Mouse (Mus musculus): ENCODE data around the gene Ranbp9. TPM values are rescaled to one million over a fixed set of nuclear protein-coding genes. Genes with fewer than 3 reads are reported as not detected.

Gene Ranbp9
- polyA plus RNA-seq, 1 experiment from 2014 or later = 7.7 TPM

- WGBS = 51% methylated on average over 14 of the region's 17 CpGs
These were observed 83.3 kb downstream of the Ranbp9 start for GRCm38 (mm10) chr13:43397700-43398296.

DNA sequence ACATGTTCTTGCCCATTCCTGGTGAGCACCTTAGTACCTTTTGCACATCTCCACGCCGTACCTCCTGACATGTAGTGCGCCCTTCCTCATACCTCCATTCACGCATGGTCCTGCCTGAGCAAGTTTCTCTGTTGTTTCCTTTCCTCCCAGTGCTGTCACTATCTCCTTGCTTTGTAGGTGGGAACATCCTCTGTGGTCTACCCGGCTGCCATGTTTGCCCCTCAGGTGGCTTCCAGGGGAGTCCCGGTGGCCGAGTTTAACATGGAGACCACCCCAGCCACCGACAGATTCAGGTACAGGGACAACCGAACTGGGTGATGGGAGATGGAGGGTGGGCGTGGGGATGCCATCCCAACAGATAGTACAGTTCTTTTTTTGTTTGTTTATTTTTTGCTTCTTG is 95.8 kb downstream of the Ranbp9 start:
- H3K27ac ChIP-seq = no peak overlapping the region
- H3K4me3 ChIP-seq = no peak overlapping the region
- H3K9me3 ChIP-seq (replicated peaks) = no peaks in the 10 kb centered on the region
- no peak for ATAC-seq (replicated peaks; ENCODE audit: insufficient number of reproducible peaks, insufficient read depth, low FRiP score, low read depth)
- H3K4me1 ChIP-seq (replicated peaks) = no peaks in the 10 kb centered on the region
- no peak overlapping the region for H3K4me2 ChIP-seq
- H3K9ac ChIP-seq = no peak overlapping the region
- peaks cover 14% of the 10 kb centered on the region; the same call in 1 of the 2 replicates for H3K36me3 ChIP-seq
- WGBS = 92% methylated on average over 10 of the region's 10 CpGs
- H3K27me3 ChIP-seq = no peaks in the 10 kb centered on the region

More at GRCm38 (mm10) chr13:43397700-43398296, 83.3 kb downstream of the Ranbp9 start:
- H3K4me2 ChIP-seq = peak overlapping the region; percentile 64
- no peaks in the 10 kb centered on the region for H3K27me3 ChIP-seq
- H3K36me3 ChIP-seq = peaks cover 28% of the 10 kb centered on the region
- peak overlapping the region; percentile 88 for H3K4me3 ChIP-seq
- H3K4me1 ChIP-seq (replicated peaks) = peaks cover 7% of the 10 kb centered on the region
- no peaks in the 10 kb centered on the region for H3K9me3 ChIP-seq (replicated peaks)
- no peak overlapping the region for H3K9ac ChIP-seq
- ATAC-seq (replicated peaks; ENCODE audit: insufficient number of reproducible peaks, insufficient read depth, low FRiP score, low read depth) = no peak
- peak overlapping the region; percentile 98; the same call in 1 of the 2 replicates for H3K27ac ChIP-seq

DNA sequence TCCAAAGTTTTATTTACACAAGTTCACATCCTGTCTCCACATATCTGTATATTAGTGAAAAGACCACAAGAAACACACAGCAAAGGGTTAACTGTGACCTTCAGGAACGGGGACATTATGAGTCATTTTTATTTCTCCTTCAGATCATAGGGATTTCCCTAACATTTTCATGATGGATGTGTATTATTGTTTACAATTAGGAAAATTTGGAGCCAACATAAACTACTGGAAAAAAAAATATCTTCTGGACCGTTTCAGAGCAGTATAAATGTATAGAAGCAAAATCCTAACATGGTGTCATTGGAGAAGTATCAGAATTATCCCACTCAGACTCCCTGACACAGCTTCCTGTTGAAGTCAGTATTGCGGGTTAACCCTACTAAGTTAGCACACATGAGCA is 101.1 kb downstream of the Ranbp9 start:
- no peak overlapping the region for H3K27ac ChIP-seq
- H3K36me3 ChIP-seq = peaks cover 14% of the 10 kb centered on the region
- WGBS = 57% methylated on average over 3 of the region's 3 CpGs
- no peaks in the 10 kb centered on the region for H3K27me3 ChIP-seq
- ATAC-seq (replicated peaks; ENCODE audit: insufficient number of reproducible peaks, insufficient read depth, low FRiP score, low read depth) = no peak
- no peak overlapping the region for H3K4me3 ChIP-seq
- no peak overlapping the region for H3K4me2 ChIP-seq
- no peaks in the 10 kb centered on the region for H3K4me1 ChIP-seq (replicated peaks)
- no peaks in the 10 kb centered on the region for H3K9me3 ChIP-seq (replicated peaks)
- no peak overlapping the region for H3K9ac ChIP-seq

DNA sequence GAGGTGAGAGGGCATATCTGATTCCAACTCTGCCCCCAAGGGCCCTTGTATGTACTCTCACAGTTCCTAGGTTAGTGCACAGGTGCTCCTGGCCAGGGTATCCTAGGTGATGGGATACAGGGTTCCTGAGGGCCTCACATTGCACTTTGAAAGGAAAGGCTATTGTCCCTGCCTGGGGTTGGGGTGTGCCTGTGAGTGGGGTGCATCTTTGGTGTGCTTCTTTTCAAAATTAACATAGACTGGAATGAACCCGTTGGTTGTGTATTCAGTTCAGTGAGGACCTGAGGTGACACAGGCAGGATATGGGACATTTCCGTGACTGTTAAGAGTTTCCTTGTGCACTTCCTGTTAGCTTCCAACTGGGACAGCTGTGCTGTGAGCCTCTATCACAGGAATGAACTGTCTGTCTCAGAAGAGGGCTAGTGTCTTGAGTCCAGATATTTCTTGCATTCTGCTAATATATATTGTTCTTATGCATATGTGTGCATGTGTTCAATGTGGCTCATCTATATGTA is 106.1 kb downstream of the Ranbp9 start:
- Histone ChIP-seq H3K27me3 (no peaks in the 10 kb centered on the region), H3K27ac (no peak overlapping the region), H3K4me3 (no peak overlapping the region), H3K9ac (no peak overlapping the region), H3K36me3 (peaks cover 44% of the 10 kb centered on the region), H3K4me2 (no peak overlapping the region), H3K9me3 (replicated peaks) (peaks cover 3% of the 10 kb centered on the region), H3K4me1 (replicated peaks) (no peaks in the 10 kb centered on the region)
- 51% methylated on average over 2 of the region's 2 CpGs for WGBS
- no peak for ATAC-seq (replicated peaks; ENCODE audit: insufficient number of reproducible peaks, insufficient read depth, low FRiP score, low read depth)

DNA sequence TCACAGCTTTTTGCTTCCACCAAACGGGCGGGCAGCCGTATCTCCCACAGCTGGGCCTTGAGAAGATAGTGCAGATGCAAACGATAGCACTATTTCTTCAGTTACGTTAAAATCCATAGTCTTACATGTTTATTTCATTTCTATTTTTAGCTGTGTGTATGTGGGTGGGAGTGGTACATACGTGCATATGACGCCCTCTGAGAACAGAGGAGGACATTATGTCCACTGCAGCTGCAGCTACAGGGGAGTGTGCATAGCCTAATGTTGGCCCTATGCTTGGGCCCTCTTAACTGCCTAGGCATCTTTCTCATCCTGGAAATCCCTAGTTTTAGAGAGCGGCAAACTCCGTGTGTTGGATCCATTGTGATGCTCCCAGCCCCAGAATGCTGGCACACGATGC is 106.9 kb downstream of the Ranbp9 start:
- 80% methylated on average over 10 of the region's 10 CpGs for WGBS
- no peak overlapping the region for H3K4me3 ChIP-seq
- H3K9me3 ChIP-seq (replicated peaks) = peaks cover 3% of the 10 kb centered on the region
- H3K27ac ChIP-seq = no peak overlapping the region
- no peak for ATAC-seq (replicated peaks; ENCODE audit: insufficient number of reproducible peaks, insufficient read depth, low FRiP score, low read depth)
- peaks cover 44% of the 10 kb centered on the region for H3K36me3 ChIP-seq
- H3K9ac ChIP-seq = no peak overlapping the region
- no peaks in the 10 kb centered on the region for H3K4me1 ChIP-seq (replicated peaks)
- no peak overlapping the region for H3K4me2 ChIP-seq
- H3K27me3 ChIP-seq = no peaks in the 10 kb centered on the region

- H3K4me1 ChIP-seq (replicated peaks) = no peaks in the 10 kb centered on the region
- H3K9me3 ChIP-seq (replicated peaks) = peaks cover 3% of the 10 kb centered on the region
- H3K4me3 ChIP-seq = no peak overlapping the region
- H3K27ac ChIP-seq = no peak overlapping the region
- WGBS = 82% methylated on average over 1 of the region's 1 CpGs
- no peak overlapping the region for H3K4me2 ChIP-seq
- H3K9ac ChIP-seq = no peak overlapping the region
- peaks cover 43% of the 10 kb centered on the region for H3K36me3 ChIP-seq
- ATAC-seq (replicated peaks; ENCODE audit: insufficient number of reproducible peaks, insufficient read depth, low FRiP score, low read depth) = no peak
- H3K27me3 ChIP-seq = no peaks in the 10 kb centered on the region
These were observed 108.2 kb downstream of the Ranbp9 start for GRCm38 (mm10) chr13:43372892-43373291.

GRCm38 (mm10) chr13:43370063-43370462 is 111.0 kb downstream of the Ranbp9 start:
- Histone ChIP-seq H3K27me3 (no peaks in the 10 kb centered on the region), H3K36me3 (peaks cover 30% of the 10 kb centered on the region), H3K9ac (no peak overlapping the region), H3K27ac (no peak overlapping the region), H3K9me3 (replicated peaks) (peaks cover 3% of the 10 kb centered on the region), H3K4me3 (no peak overlapping the region), H3K4me1 (replicated peaks) (peaks cover 5% of the 10 kb centered on the region), H3K4me2 (no peak overlapping the region)
- no peak for ATAC-seq (replicated peaks; ENCODE audit: insufficient number of reproducible peaks, insufficient read depth, low FRiP score, low read depth)
- 75% methylated on average over 6 of the region's 6 CpGs for WGBS

- H3K27ac ChIP-seq = peak overlapping the region; percentile 78
- H3K9me3 ChIP-seq (replicated peaks) = no peaks in the 10 kb centered on the region
- H3K4me2 ChIP-seq = peak overlapping the region; percentile 83
- ATAC-seq (replicated peaks; ENCODE audit: insufficient number of reproducible peaks, insufficient read depth, low FRiP score, low read depth) = no peak; the same call in 1 of the 2 replicates
- peaks cover 9% of the 10 kb centered on the region for H3K4me1 ChIP-seq (replicated peaks)
- H3K36me3 ChIP-seq = no peaks in the 10 kb centered on the region; the same call in 1 of the 2 replicates
- WGBS = 8% methylated on average over 11 of the region's 11 CpGs
- peak overlapping the region; percentile 76 for H3K9ac ChIP-seq
- H3K4me3 ChIP-seq = peak overlapping the region; percentile 74
- H3K27me3 ChIP-seq = no peaks in the 10 kb centered on the region
These were observed 115.3 kb downstream of the Ranbp9 start for GRCm38 (mm10) chr13:43365825-43366184.

GRCm38 (mm10) chr13:43364985-43365824 is 115.9 kb downstream of the Ranbp9 start, which contains the start of gene Sirt5:
Gene Sirt5, plus strand, starts transcription at chr13:43365496.
- H3K4me2 ChIP-seq = peak within 1 kb of the TSS; percentile 83
- peak within 1 kb of the TSS; percentile 78 for H3K27ac ChIP-seq
- H3K36me3 ChIP-seq = no peaks in the 10 kb centered on the region
- WGBS = 15% methylated on average over 42 of the region's 42 CpGs
- H3K27me3 ChIP-seq = no peaks in the 10 kb centered on the region
- H3K9me3 ChIP-seq (replicated peaks) = no peaks in the 10 kb centered on the region
- H3K4me3 ChIP-seq = peak within 1 kb of the TSS; percentile 74
- H3K4me1 ChIP-seq (replicated peaks) = peaks cover 9% of the 10 kb centered on the region
- ATAC-seq (replicated peaks; ENCODE audit: insufficient number of reproducible peaks, insufficient read depth, low FRiP score, low read depth) = peak; percentile 95
- peak within 1 kb of the TSS; percentile 76 for H3K9ac ChIP-seq

DNA sequence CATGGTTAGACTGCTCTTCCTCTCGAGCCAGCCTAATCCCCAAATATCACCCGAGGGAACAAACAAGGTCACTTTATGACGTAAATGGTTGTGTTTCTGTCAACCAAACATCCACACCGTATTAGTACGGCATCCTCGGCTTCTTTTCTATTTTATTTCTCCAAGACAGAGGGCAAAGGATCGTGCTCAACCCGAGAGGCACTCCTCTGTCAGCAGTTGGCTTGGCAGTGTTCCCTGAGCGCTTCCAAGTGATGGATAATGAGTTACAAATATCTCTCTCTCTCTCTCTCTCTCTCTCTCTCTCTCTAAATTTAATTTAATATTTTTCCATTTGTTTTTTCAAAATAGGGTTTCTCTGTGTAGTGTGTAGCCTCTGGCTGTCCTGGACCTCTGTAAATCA is 118.7 kb downstream of the Ranbp9 start:
- Histone ChIP-seq H3K4me1 (replicated peaks) (peaks cover 9% of the 10 kb centered on the region), H3K4me3 (no peak overlapping the region), H3K4me2 (no peak overlapping the region), H3K27ac (no peak overlapping the region), H3K27me3 (no peaks in the 10 kb centered on the region), H3K9me3 (replicated peaks) (no peaks in the 10 kb centered on the region), H3K36me3 (no peaks in the 10 kb centered on the region), H3K9ac (no peak overlapping the region)
- WGBS = 66% methylated on average over 9 of the region's 9 CpGs
- ATAC-seq (replicated peaks; ENCODE audit: insufficient number of reproducible peaks, insufficient read depth, low FRiP score, low read depth) = no peak

GRCm38 (mm10) chr13:43360534-43360933 is 120.5 kb downstream of the Ranbp9 start:
- no peak overlapping the region for H3K9ac ChIP-seq
- 55% methylated on average over 6 of the region's 6 CpGs for WGBS
- H3K4me2 ChIP-seq = no peak overlapping the region
- H3K4me3 ChIP-seq = no peak overlapping the region
- ATAC-seq (replicated peaks; ENCODE audit: insufficient number of reproducible peaks, insufficient read depth, low FRiP score, low read depth) = no peak
- no peak overlapping the region for H3K27ac ChIP-seq
- H3K4me1 ChIP-seq (replicated peaks) = peaks cover 5% of the 10 kb centered on the region
- H3K9me3 ChIP-seq (replicated peaks) = no peaks in the 10 kb centered on the region
- H3K27me3 ChIP-seq = no peaks in the 10 kb centered on the region
- H3K36me3 ChIP-seq = no peaks in the 10 kb centered on the region
